Mouse (Mus musculus) heart, postnatal 10 days (tissue): Measurements from ENCODE around the gene Pcsk5. TPM values are rescaled to one million over a fixed set of nuclear protein-coding genes. Genes with fewer than 3 reads are reported as not detected.

Experiments
- DNase-seq, 2 experiments: peaks; one replicate each; pipeline ENCODE4 v3.0.0; 2021
- intact Hi-C: fragments of 180-260 bp; cut with DNase I; formaldehyde crosslinking; loops from one replicate; pipeline ENCODE4 v1.15.1; 2025
- total RNA-seq, 2 experiments: library from RNA; stranded (reverse); gene quantifications; 2 replicates each; pipeline ENCODE4 v1.2.3; 2021

The Pcsk5 gene
- total RNA-seq = 1 to 10 TPM; 6.7 TPM

- peak; percentile 88 to 90 for DNase-seq
- intact Hi-C loops = loop anchor here (5.0 to 10.0 kb wide), 2 partner anchors 370 to 443 kb away; partner anchors contain the start of gene Rfk
Observed at GRCm38 (mm10) chr19:17837471-17837859, at the start of gene Pcsk5. Gene Pcsk5 (minus strand): TSS chr19:17837632.

- intact Hi-C loops = no loop called here
- DNase-seq = no peak
Observed at GRCm38 (mm10) chr19:17875804-17876203, 38.4 kb upstream of the Pcsk5 start.

GRCm38 (mm10) chr19:17874388-17874787 lies 37.0 kb upstream of the Pcsk5 start:
- intact Hi-C loops = loop anchor here (5.0 kb wide), 1 partner anchor 673 kb away; no protein-coding TSS in a partner anchor
- no peak for DNase-seq

GRCm38 (mm10) chr19:17873755-17874154 lies 36.3 kb upstream of the Pcsk5 start:
- peak; percentile 5 to 22 for DNase-seq
- intact Hi-C loops = loop anchor here (5.0 kb wide), 1 partner anchor 674 kb away; no protein-coding TSS in a partner anchor

GRCm38 (mm10) chr19:17866317-17866891 lies 29.0 kb upstream of the Pcsk5 start:
- intact Hi-C loops = no loop called here

GRCm38 (mm10) chr19:17860351-17861014 lies 23.1 kb upstream of the Pcsk5 start:
- DNase-seq = no peak
- intact Hi-C loops = no loop called here

More at GRCm38 (mm10) chr19:17866317-17866891, 29.0 kb upstream of the Pcsk5 start:
- DNase-seq = no peak

- intact Hi-C loops = loop anchor here (1.0 kb wide), 1 partner anchor 692 kb away; no protein-coding TSS in a partner anchor
- peak in 1 of 2 experiments; percentile 45 for DNase-seq
Observed at GRCm38 (mm10) chr19:17856741-17857140, 19.3 kb upstream of the Pcsk5 start.

- intact Hi-C loops = no loop called here
- no peak for DNase-seq
Observed at GRCm38 (mm10) chr19:17848417-17848816, 11.0 kb upstream of the Pcsk5 start.

GRCm38 (mm10) chr19:17845967-17846366 lies 8.5 kb upstream of the Pcsk5 start:
- DNase-seq = no peak
- intact Hi-C loops = no loop called here

- intact Hi-C loops = no loop called here
- DNase-seq = no peak
Observed at GRCm38 (mm10) chr19:17841586-17841985, 4.2 kb upstream of the Pcsk5 start.

GRCm38 (mm10) chr19:17839856-17840255 lies 2.4 kb upstream of the Pcsk5 start:
- DNase-seq = peak; percentile 18 to 41

GRCm38 (mm10) chr19:17836566-17837470 lies 614 bp downstream of the Pcsk5 start:
- peak; percentile 63 to 70 for DNase-seq
- intact Hi-C loops = loop anchor here (5.0 to 10.0 kb wide), 2 partner anchors 370 to 442 kb away; partner anchors contain the start of gene Rfk

More at GRCm38 (mm10) chr19:17839856-17840255, 2.4 kb upstream of the Pcsk5 start:
- intact Hi-C loops = loop anchor here (5.0 to 10.0 kb wide), 2 partner anchors 373 to 445 kb away; partner anchors contain the start of gene Rfk

- intact Hi-C loops = loop anchor here (5.0 to 10.0 kb wide), 2 partner anchors 369 to 441 kb away; partner anchors contain the start of gene Rfk
- DNase-seq = peak; percentile 44 to 56
Observed at GRCm38 (mm10) chr19:17835681-17836565, 1.5 kb downstream of the Pcsk5 start.

- DNase-seq = no peak
- intact Hi-C loops = loop anchor here (5.0 to 10.0 kb wide), 2 partner anchors 368 to 440 kb away; partner anchors contain the start of gene Rfk
Observed at GRCm38 (mm10) chr19:17834894-17835293, 2.5 kb downstream of the Pcsk5 start.

GRCm38 (mm10) chr19:17831376-17831775 lies 6.1 kb downstream of the Pcsk5 start:
- peak; percentile 25 to 36 for DNase-seq
- intact Hi-C loops = loop anchor here (10.0 kb wide), 1 partner anchor 437 kb away; the partner anchor contains the start of gene Rfk

GRCm38 (mm10) chr19:17828414-17828813 lies 9.0 kb downstream of the Pcsk5 start:
- intact Hi-C loops = no loop called here
- no peak for DNase-seq

GRCm38 (mm10) chr19:17826694-17827093 lies 10.7 kb downstream of the Pcsk5 start:
- intact Hi-C loops = no loop called here
- no peak for DNase-seq

GRCm38 (mm10) chr19:17820046-17820445 lies 17.4 kb downstream of the Pcsk5 start:
- intact Hi-C loops = no loop called here
- DNase-seq = no peak

GRCm38 (mm10) chr19:17819081-17819480 lies 18.4 kb downstream of the Pcsk5 start:
- intact Hi-C loops = no loop called here
- no peak for DNase-seq
